Mouse (Mus musculus): ENCODE data around the gene D17H6S53E.

- TF ChIP-seq POLR2A (IDR thresholded peaks at IDR 0.05; ENCODE audit: control insufficient read depth, low read depth, low read length) (no peak), CTCF (IDR thresholded peaks at IDR 0.05; ENCODE audit: control insufficient read depth, insufficient read depth, insufficient replicate concordance, low read depth, low read length) (no peak)
Observed at GRCm38 (mm10) chr17:35100196-35100765, 25.9 kb upstream of the D17H6S53E start.

Measured in testis, adult 2 months (tissue).